Mouse (Mus musculus): ENCODE results near the gene Ndufaf3.

Gene Ndufaf3

DNA sequence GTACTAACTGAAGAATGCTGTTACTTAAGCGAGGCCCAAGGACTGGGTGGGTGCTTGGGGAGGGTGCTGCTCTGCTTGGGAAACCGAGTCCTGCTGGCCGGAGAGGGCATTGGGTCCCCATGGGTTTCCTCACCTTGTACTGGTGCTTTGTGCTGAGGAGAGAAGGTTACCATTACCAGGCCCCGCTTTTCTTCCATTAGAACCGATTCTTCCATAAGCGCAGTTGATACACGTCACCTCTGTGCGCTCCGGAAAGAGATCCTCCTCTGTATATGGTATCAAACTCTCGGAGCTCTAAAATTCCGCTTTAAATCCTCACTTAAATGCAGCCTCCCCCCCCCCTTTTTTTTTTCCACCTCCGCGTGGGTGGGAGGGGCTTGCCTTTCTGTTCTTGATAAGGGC is 49.3 kb downstream of the Ndufaf3 start:
- DNase-seq (ENCODE audit: low read depth, low spot score) = peak; percentile 87

DNA sequence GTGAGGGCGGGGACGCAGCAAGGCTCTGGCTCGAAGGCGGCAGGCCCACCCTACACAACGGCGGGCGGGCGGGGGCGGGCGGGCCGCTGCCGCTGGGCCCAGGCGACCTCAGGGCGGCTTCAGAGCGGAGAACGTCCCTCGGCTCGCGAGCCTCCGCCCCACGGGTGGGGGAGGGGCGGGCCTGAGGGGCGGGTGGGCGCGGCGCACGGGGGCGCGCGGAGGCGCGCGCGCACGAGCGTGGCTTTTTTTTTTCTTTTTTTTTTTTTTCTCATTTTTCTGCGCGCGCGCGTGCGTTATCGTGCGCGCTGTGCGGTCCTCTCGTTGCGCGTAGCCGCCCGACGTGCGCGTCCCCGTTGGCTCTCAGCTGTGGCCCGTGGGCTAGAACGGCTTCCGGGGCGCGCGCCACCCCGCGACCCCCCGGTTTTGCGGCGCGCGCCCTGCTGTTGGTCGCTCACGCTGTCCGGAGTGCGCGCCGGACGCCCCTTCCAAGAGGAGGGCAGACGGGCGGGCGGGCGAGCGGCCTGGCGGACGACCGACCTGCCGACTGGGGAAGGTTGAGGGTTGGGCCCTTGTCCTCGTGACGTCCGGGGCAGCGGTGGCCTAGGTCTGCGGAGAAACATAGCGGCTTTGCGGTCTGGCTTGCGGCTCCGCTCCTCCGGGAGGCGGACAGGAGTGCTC is 49.8 kb downstream of the Ndufaf3 start:
- peak; percentile 90 for DNase-seq (ENCODE audit: low read depth, low spot score)

DNA sequence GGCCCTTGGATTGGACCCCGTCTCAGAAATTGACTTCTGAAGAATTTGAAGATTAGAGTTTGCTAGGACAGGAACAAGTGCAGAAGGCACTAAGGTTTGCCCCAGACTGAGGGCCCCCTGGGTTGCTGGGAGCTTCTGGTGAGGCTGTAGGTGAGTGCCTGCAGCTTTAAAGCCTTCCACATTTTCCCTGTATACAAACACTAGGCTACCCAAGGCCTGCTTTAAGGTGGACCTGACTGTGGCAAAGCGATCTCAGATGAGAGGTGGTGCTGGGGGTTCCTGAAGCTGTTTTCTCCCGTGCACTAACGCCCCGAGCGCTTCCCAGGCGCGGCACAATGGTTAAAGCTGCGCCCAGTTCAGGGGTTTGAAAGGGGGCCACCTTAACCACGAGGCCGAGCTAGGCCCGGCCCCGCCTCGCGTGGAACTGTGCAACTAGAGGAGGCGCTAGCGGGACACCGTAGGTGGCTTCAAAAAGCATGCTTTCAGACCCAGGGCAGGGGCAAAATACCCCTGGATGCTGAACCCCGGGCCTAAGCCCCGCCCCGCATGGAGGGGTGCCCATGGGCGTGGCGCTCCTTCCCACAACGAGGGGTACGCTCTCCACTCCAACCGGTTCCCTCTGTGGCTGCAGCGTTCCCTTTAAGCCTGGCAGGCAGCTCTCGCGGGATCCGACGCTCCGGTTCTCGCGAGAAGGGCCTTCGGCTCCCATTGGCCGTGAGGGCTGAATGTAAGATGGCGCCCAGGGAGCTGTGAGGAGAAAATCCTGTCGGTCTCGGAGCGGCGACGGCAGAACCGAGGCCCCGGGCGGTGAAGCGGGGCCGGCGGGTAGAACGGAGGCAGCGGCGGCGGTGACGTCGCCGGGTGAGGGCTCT is 50.6 kb downstream of the Ndufaf3 start, which contains the start of gene Qrich1:
Gene Qrich1 (plus strand): TSS at position 427 of the 872 bp plus-strand sequence.
- DNase-seq (ENCODE audit: low read depth, low spot score) = peak; percentile 99

Measured in R1 (cell line).